Mouse (Mus musculus) 3T3-L1 (cell line): Measurements from ENCODE around the gene Myzap.
"Not testable (repeated sequence)": the region's sequence is repeated elsewhere in the genome, so short reads cannot be mapped to it uniquely, and the experiment has no call there.

Experiments
- DNase-seq: peaks from one replicate; pipeline ENCODE4 v3.0.0-alpha.2; 2015; ENCODE audit warnings: low read depth, low spot score

The Myzap gene

DNA sequence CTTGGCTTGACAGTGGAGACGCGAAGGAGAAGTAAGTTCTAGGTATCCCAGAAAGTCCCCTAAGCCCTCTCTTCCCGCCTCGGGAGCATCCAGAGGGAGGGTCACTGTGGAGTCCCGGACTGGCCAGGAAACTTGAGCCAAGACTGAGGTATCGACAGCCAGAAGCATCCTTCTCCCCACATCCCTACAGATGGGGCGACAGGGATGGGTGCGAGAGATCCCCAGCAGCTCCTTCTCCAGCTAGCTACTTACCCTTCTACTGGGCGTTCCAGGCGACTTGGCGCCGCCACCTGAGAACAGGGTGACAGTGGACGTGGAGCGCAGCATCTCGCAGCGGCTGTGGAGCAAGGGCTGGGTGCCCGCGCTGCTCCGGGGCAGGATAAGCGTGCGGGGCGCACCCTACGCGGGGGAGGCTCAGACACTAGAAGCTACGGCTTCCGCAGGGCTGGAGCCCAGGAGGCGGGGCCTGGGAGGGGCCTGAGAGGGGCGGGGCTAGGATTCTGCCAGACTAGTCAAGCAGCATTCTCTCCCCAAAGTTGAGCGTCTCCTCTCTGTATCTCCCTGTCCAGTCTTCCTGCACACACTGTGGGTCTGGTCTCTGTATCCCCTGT lies at the start of gene Myzap:
Gene Myzap (minus strand): TSS at position 423 of the 611 bp plus-strand sequence.
- DNase-seq = peak; percentile 51

DNA sequence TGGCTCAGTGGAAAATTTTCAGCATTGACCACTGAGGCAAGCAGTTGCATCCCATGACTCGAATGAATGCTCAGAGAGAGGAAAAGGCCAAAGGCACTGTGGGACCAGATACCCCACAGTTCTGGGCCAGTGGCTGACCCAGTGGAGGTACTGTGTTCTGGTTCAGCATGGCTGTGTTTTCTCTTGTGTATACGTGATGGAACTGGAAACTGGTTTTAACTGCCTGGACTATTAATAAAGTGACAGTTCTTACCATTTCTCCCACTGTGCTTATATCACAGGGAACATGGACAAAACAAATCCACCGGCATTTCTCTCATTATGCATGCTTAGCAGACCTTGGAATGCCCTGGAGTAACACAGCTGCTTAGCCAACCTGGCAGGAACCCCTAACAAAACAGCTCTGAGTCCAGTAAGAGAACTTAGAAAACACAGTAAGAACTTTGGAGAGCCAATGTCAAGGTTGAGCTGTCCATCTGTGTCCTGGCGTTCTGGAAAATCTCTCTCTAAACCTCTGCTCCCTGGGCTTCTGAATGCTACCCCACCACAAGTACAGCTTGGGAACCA lies 48.3 kb upstream of the Myzap start:
- DNase-seq = no peak

GRCm38 (mm10) chr9:71638198-71638597 lies 46.0 kb upstream of the Myzap start:
- DNase-seq = no peak

GRCm38 (mm10) chr9:71636854-71637253 lies 44.7 kb upstream of the Myzap start:
- no peak for DNase-seq

DNA sequence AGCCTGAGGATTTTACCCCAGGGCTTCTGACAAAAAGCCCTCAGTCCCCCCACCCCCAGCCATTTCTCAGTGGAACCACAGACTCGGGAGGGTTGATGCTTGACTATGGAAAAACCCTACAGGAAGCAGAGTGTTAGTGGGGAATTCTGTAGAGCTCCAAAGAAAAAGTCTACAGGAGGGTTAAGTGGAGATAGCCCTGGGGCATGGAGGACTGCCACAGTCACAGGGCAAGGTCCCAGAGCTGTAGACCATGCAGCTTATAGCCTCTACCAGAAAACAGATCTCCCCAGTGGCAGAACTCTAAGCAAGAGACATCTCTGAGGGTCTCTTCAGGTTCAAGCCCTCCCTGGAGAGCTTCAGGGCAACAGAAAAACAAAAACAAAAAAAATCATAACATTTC lies 43.5 kb upstream of the Myzap start:
- DNase-seq = no peak

DNA sequence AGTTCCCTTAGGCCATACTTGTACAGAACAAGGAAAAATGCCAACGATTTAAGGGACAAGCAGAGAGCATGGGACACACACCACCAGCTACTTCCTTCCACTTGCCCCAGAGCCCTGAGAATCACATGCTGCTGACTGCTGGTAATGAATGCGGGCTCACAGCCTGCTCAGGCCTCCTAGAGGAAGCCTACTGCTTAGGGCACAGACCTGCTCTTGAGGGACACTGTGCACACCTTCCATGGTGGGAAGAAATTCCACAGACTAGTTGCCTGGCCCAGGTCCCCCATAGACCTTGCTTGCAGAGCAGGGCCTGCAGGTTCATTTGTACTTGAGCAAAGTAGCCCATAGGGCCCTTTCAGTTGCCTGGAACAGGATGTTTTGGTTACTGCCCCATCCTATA lies 42.8 kb upstream of the Myzap start:
- DNase-seq = no peak

GRCm38 (mm10) chr9:71628921-71629320 lies 36.8 kb upstream of the Myzap start:
- no peak for DNase-seq

DNA sequence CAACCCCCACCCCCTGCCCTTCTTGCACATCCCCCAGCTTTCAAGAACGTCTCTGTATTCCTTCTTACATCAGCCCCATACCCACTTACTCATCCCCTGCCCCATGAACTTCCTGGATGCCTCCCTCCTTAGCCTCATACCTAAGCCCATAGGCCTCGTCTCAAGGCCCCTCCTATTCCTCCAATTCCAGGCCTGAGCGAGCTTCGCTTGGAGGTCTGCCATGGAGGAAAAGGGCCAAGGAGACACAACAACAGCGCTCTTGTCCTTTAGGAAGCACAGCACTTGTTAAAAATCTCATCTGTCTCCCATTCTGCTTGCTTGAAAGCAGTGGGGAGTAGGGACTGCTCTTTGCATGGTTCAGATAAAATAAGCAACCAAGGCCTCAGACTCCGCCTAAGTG lies 36.1 kb upstream of the Myzap start:
- no peak for DNase-seq

DNA sequence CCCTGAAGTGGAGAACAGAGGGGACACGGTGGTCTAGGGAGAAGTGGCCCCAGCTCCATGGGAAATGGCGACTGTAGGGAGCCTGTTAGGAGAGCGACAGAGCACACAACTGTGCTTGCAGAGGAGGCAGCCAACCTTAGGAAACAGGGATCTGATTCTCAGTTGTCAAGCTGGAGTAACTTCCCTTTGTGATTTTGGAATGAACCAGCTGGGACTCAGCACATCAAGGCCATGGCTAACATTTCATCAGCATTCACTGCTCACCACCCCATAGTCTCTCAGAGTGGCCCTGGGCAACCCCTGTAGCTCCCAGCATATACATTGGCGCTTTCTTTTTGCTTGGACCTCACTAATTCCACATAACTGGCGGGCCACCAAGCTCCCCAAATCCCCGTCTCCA lies 33.8 kb upstream of the Myzap start:
- DNase-seq = no peak

- DNase-seq = peak; percentile 59
Measured at GRCm38 (mm10) chr9:71624793-71625495, 32.8 kb upstream of the Myzap start.

DNA sequence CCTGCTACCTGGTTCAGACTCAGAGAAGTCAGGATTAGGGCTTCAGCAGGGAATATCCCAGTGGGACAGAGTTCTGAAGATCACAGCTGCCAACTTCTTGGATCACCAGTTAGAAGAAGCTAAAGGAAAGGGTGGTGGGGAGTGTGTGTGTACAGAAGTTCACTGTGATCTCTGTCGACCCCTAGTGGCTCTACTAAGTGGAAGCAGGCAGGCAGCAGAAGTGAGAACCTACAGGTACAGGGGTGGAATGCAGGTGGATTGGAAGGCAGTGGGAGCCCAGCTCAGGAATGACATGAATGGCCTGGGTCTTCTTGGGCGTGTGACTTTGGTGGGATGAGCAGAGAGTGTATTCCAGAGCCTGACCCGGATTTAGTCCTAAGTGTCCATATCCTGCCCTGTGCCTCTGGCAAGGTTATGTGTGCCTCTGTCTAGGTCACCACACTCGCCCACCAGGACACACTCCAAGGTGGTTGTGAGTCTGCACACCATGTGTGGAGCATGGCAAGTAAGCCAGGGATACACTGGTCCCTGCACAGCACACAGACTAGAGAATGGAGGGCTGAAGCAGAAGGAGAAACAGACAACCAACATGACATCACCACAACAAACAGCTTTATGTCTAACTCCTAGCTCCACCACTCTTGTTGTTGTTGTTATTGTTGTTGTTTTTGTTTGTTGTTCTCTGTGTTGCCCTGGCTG lies 31.9 kb upstream of the Myzap start:
- peak; percentile 70 for DNase-seq

DNA sequence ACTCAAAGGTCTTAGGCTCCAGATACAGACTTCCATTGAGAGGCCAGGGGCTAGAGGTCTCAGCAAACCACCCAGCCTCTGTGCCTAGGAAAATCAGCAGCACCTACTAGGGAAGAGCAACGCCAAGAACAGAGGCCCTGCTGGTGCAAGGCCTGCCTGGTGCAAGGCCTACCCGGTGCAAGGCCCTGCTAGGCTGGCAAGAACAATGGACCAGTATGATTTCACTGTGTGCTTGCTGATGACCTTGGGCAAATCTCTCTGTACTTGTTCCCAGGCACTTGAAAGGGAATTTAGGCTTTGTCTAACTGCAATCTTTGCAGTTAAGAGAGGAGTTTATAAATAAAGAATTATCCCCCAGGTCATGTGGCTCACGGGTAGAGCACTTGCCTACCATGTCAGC lies 30.4 kb upstream of the Myzap start:
- no peak for DNase-seq

- no peak for DNase-seq
Measured at GRCm38 (mm10) chr9:71621968-71622367, 29.8 kb upstream of the Myzap start.

DNA sequence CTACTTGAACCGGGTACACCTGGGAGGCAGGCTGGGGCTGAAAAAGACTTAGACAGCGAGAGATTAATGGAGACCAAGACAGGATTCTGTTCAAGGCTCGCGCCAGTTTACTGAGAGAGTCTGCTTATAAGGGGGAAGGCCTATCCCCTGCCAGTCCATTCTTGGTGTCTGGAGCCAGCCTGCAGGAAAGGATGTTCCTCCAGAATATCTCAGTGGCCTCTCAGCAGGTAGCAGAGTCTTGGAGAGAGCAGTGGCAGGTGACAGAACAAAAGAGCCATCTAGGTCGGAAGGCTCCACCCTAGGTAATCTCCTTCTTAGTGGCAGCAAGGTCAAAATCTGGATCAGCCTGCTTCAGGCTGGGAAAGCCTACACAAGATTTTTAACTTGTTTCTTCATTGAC lies 28.0 kb upstream of the Myzap start:
- not testable (repeated sequence) for DNase-seq

GRCm38 (mm10) chr9:71617363-71617762 lies 25.2 kb upstream of the Myzap start:
- peak; percentile 48 for DNase-seq

DNA sequence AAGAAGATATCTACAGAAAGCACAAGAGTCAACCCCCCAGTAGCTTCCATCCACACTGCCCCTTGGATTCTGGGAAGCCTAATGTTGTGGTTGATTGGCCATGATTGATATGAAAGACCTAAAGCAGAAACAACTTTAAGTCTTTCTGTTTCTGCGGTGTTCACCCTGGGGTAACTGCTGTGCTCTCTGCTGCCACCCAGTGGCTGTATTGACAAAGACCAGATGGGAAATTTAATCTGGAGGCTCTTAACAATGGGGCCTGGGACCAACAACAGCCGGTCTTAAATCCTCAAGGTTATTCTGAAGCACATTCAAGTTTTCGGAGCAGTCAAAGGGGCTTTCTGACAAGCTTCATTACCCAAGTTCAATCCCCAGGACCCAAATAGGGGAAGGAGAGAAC lies 24.0 kb upstream of the Myzap start:
- DNase-seq = peak; percentile 86

DNA sequence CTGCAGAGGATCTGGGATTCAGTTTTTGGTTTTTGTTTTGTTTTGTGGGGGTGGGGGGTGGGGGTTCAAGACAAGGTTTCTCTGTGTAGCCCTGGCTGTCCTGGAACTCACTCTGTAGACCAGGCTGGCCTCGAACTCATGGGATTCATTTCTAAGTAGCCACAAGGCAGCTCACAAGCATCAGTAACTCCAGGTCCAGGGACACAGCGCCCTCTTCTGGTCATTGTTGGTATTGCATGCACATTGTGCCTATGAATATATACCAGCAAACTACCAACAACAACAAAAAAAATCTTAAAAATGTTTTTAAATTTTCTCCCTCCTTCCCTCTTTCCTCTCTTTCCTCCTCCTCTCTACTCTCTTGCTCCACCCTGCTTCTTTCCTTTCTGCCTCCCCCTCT lies 22.5 kb upstream of the Myzap start:
- DNase-seq = peak; percentile 64

- no peak for DNase-seq
Measured at GRCm38 (mm10) chr9:71612981-71613380, 20.8 kb upstream of the Myzap start.

DNA sequence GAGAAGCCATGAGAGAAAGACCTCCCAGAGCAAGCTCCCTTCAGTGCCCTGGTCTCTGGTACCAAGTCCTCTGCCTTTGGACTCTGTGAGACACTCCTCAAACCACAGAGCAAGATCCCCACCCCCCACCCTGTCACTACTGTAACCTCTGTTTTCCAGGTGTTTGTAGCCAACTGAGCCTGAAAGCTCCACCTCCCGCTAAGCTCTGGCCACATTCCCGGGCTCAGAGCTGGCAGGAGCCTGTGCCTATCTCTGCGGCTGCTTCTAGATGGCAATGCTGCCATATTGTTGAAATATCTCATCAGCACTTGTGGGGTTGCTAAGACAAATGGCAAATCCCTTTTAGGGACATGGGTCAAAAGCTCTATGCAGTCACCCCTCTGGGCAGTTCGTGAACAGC lies 19.7 kb upstream of the Myzap start:
- no peak for DNase-seq

- no peak for DNase-seq
Measured at GRCm38 (mm10) chr9:71609010-71609409, 16.9 kb upstream of the Myzap start.

GRCm38 (mm10) chr9:71606296-71607057 lies 14.3 kb upstream of the Myzap start:
- DNase-seq = no peak
